Mouse (Mus musculus): ENCODE data around the gene Ctdspl. TPM values are rescaled to one million over a fixed set of nuclear protein-coding genes. Genes with fewer than 3 reads are reported as not detected.

Ctdspl gene
- polyA plus RNA-seq (2015; fragmentation: Nextera tagmentation; extraction: Ambion mirVana) = 7.1 and 8.9 TPM in 2 replicates

- Histone ChIP-seq H3K9me3 (replicated peaks) (no peaks in the 10 kb centered on the region), H3K4me3 (peak within 1 kb of the TSS; percentile 65), H3K4me1 (replicated peaks) (peaks cover 26% of the 10 kb centered on the region), H3K9ac (peak within 1 kb of the TSS; percentile 76), H3K27me3 (no peaks in the 10 kb centered on the region), H3K36me3 (no peaks in the 10 kb centered on the region), H3K4me2 (peak within 1 kb of the TSS; percentile 99), H3K27ac (peak within 1 kb of the TSS; percentile 90)
- peak; percentile 51 for ATAC-seq (replicated peaks; ENCODE audit: insufficient number of reproducible peaks, insufficient read depth, low FRiP score, low read depth)
- WGBS = under 1% methylated on average over 55 of the region's 73 CpGs
Observed at GRCm38 (mm10) chr9:118926111-118926650, at the start of gene Ctdspl. TSS of gene Ctdspl (plus strand) at chr9:118926453.

DNA sequence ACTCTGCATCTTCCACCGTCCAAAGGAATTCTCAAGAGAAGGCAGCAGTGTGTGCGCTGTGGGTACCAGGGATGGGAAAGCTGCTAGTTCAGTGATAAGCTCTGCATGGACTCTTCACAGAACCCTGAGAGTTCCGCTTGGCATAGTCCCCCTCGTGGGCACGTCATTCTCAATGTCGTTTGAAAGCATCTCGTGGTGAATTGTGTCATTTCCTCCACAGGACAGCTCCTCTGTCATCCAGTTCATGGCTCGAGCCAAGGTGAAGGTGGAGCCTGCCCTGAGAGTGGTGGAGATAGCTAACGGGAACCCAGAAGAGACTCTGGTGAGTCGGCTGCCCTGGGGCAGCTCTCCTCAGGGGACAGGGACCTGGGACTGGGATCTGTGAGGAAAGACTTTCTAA is 49.4 kb upstream of the Ctdspl start:
- Histone ChIP-seq H3K9me3 (replicated peaks) (no peaks in the 10 kb centered on the region), H3K36me3 (peaks cover 8% of the 10 kb centered on the region; the same call in 1 of the 2 replicates), H3K27ac (peak overlapping the region; percentile 29), H3K4me2 (no peak overlapping the region), H3K27me3 (no peaks in the 10 kb centered on the region), H3K4me3 (no peak overlapping the region), H3K9ac (no peak overlapping the region; the same call in 1 of the 2 replicates), H3K4me1 (replicated peaks) (peaks cover 18% of the 10 kb centered on the region)
- no peak for ATAC-seq (replicated peaks; ENCODE audit: insufficient number of reproducible peaks, insufficient read depth, low FRiP score, low read depth)
- 45% methylated on average over 10 of the region's 10 CpGs for WGBS

- H3K9me3 ChIP-seq (replicated peaks) = no peaks in the 10 kb centered on the region
- H3K4me2 ChIP-seq = no peak overlapping the region
- peak overlapping the region; percentile 33 for H3K27ac ChIP-seq
- H3K36me3 ChIP-seq = peaks cover 4% of the 10 kb centered on the region; the same call in 1 of the 2 replicates
- peaks cover 19% of the 10 kb centered on the region for H3K4me1 ChIP-seq (replicated peaks)
- no peak for ATAC-seq (replicated peaks; ENCODE audit: insufficient number of reproducible peaks, insufficient read depth, low FRiP score, low read depth)
- H3K27me3 ChIP-seq = no peaks in the 10 kb centered on the region
- H3K9ac ChIP-seq = no peak overlapping the region; the same call in 1 of the 2 replicates
- H3K4me3 ChIP-seq = no peak overlapping the region
- 45% methylated on average over 7 of the region's 7 CpGs for WGBS
Observed at GRCm38 (mm10) chr9:118877365-118878008, 48.8 kb upstream of the Ctdspl start.

GRCm38 (mm10) chr9:118878596-118878995 is 47.7 kb upstream of the Ctdspl start:
- ATAC-seq (replicated peaks; ENCODE audit: insufficient number of reproducible peaks, insufficient read depth, low FRiP score, low read depth) = no peak
- no peak overlapping the region for H3K4me3 ChIP-seq
- H3K27ac ChIP-seq = no peak overlapping the region
- H3K9me3 ChIP-seq (replicated peaks) = no peaks in the 10 kb centered on the region
- peaks cover 19% of the 10 kb centered on the region for H3K4me1 ChIP-seq (replicated peaks)
- H3K36me3 ChIP-seq = peaks cover 3% of the 10 kb centered on the region; the same call in 1 of the 2 replicates
- 86% methylated on average over 11 of the region's 11 CpGs for WGBS
- H3K27me3 ChIP-seq = no peaks in the 10 kb centered on the region
- H3K9ac ChIP-seq = no peak overlapping the region
- no peak overlapping the region for H3K4me2 ChIP-seq

DNA sequence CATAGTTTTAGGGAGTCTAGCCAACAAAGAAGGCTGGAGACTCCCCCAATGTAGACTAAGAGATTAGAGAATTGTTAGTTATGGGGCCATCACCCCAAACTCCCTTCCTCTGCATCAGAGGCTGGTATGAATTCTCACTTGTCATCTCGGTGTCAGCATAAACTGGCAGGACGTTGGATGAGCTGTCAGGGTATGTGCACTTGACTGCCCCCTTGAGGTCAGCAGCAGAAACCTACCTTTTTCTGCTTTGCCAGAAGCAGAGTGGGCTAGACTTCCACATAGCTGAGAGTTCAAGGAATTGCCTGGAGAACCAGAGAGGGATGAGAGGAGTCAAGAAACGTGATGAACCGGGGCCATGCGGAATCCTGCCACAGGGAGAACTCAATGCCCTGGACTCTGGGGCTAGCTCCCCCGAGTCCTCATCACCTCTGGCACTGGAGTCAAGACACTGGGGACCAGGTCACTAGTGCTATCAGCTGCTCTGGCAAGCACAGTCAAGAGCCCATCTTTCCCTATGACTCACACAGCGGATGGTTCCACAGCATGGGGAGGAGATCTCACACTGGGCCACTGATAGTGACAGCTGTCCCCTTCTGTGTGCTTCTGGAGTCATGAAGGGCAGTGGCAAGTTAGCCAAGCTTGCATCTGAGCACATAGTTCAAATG is 44.8 kb upstream of the Ctdspl start:
- Histone ChIP-seq H3K9me3 (replicated peaks) (no peaks in the 10 kb centered on the region), H3K4me3 (no peak overlapping the region), H3K4me1 (replicated peaks) (peaks cover 19% of the 10 kb centered on the region), H3K4me2 (no peak overlapping the region), H3K36me3 (0 out of 2 replicates have a peak, but pooled peaks cover 3% of the 10 kb centered on the region), H3K27me3 (no peaks in the 10 kb centered on the region), H3K27ac (no peak overlapping the region), H3K9ac (no peak overlapping the region)
- no peak for ATAC-seq (replicated peaks; ENCODE audit: insufficient number of reproducible peaks, insufficient read depth, low FRiP score, low read depth)
- WGBS = 71% methylated on average over 7 of the region's 7 CpGs

GRCm38 (mm10) chr9:118881946-118882284 is 44.3 kb upstream of the Ctdspl start:
- Histone ChIP-seq H3K36me3 (0 out of 2 replicates have a peak, but pooled peaks cover 3% of the 10 kb centered on the region), H3K9ac (no peak overlapping the region), H3K4me2 (no peak overlapping the region), H3K4me1 (replicated peaks) (peaks cover 17% of the 10 kb centered on the region), H3K9me3 (replicated peaks) (no peaks in the 10 kb centered on the region), H3K27ac (no peak overlapping the region), H3K27me3 (no peaks in the 10 kb centered on the region), H3K4me3 (no peak overlapping the region)
- 74% methylated on average over 6 of the region's 6 CpGs for WGBS
- ATAC-seq (replicated peaks; ENCODE audit: insufficient number of reproducible peaks, insufficient read depth, low FRiP score, low read depth) = no peak

DNA sequence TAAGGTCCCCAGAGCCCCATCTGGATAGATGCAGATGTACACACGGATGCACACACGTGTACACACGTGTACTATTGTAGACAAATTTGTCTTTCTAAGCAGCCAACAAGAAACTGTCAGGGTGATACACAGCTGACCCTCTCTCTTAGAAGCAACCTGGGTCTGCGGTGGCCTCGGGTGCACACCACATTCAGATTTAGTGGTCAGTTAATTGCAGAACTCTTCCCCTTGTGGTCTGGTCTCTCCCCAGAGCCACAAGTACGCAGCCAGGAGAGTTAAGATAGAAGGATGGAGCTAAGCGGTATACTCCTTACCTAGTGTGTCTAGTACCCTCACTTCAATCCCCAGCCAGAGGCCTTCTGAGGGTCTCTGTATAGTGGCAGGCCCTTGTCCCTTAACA is 43.1 kb upstream of the Ctdspl start:
- Histone ChIP-seq H3K4me3 (no peak overlapping the region), H3K27ac (no peak overlapping the region), H3K9ac (no peak overlapping the region), H3K4me1 (replicated peaks) (0 out of 2 replicates have a peak, but pooled peaks cover 6% of the 10 kb centered on the region), H3K9me3 (replicated peaks) (no peaks in the 10 kb centered on the region), H3K4me2 (no peak overlapping the region), H3K36me3 (0 out of 2 replicates have a peak, but pooled peaks cover 3% of the 10 kb centered on the region), H3K27me3 (no peaks in the 10 kb centered on the region)
- 86% methylated on average over 7 of the region's 7 CpGs for WGBS
- no peak for ATAC-seq (replicated peaks; ENCODE audit: insufficient number of reproducible peaks, insufficient read depth, low FRiP score, low read depth)

DNA sequence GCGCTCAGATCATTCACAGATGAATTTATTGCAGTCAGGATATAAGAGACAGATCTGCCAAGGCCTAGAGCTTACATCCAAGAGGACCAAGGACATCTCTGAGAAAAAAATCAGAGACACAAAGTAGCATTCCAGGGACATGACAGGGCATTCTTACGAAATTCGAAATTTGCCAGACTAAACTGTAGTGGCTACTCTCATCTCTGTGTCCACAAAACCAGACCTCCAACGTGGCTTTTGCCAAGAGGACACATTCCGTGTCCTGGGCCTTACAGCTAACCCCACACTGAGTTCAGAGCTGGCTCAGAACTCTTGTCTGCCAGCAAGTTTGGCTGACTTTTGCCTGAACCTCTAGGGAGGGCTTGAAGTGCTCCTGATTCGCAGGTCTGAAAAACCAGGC is 40.5 kb upstream of the Ctdspl start:
- WGBS = 63% methylated on average over 6 of the region's 6 CpGs
- peaks cover 8% of the 10 kb centered on the region for H3K4me1 ChIP-seq (replicated peaks)
- H3K27me3 ChIP-seq = no peaks in the 10 kb centered on the region
- ATAC-seq (replicated peaks; ENCODE audit: insufficient number of reproducible peaks, insufficient read depth, low FRiP score, low read depth) = no peak
- no peaks in the 10 kb centered on the region for H3K9me3 ChIP-seq (replicated peaks)
- 0 out of 2 replicates have a peak, but pooled peaks cover 3% of the 10 kb centered on the region for H3K36me3 ChIP-seq
- no peak overlapping the region for H3K27ac ChIP-seq
- H3K4me2 ChIP-seq = no peak overlapping the region
- H3K4me3 ChIP-seq = no peak overlapping the region
- no peak overlapping the region for H3K9ac ChIP-seq

DNA sequence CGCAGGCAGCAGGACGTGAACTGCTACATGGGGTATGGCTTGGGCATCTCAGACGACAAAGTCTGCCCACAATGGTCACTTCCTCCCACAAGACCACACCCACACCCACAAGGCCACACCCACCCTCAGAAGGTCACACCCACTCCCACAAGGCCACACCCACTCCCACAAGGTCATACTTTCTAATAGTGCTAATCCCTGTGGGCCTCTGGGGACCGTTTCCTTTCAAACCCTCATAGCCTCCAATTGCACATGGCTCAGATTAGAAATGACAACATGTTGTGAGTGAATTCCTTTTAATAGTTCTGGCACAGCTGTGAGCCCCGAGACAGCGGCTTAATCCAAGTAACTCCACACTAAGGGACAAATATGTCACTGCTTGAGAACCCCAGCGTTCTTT is 39.1 kb upstream of the Ctdspl start:
- Histone ChIP-seq H3K4me2 (no peak overlapping the region), H3K9me3 (replicated peaks) (no peaks in the 10 kb centered on the region), H3K36me3 (0 out of 2 replicates have a peak, but pooled peaks cover 3% of the 10 kb centered on the region), H3K9ac (no peak overlapping the region), H3K27ac (no peak overlapping the region), H3K4me1 (replicated peaks) (peaks cover 12% of the 10 kb centered on the region), H3K4me3 (no peak overlapping the region), H3K27me3 (no peaks in the 10 kb centered on the region)
- WGBS = 74% methylated on average over 7 of the region's 7 CpGs
- 0 out of 2 replicates have a peak, but pooled peaks have one; percentile 27 for ATAC-seq (replicated peaks; ENCODE audit: insufficient number of reproducible peaks, insufficient read depth, low FRiP score, low read depth)

DNA sequence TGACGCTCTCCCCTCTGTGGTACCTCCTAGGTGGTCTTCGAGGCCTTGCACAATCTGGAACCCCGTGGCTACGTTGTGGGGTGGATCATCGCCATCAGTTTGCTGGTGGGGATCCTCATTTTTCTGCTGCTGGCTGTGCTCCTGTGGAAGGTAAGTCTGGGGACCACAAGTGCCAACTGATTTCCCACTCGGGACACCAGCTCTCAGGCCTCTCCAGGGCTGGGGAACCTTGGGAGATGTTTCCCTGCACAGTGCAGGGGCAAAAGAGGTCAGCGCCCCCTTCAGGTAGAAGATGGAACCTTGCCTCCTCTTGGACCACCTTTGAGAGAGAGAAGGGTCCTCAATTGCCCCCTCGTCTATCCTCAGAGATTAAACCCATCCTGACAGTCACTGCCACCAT is 38.5 kb upstream of the Ctdspl start:
- 0 out of 2 replicates have a peak, but pooled peaks cover 3% of the 10 kb centered on the region for H3K36me3 ChIP-seq
- H3K27ac ChIP-seq = no peak overlapping the region
- no peak overlapping the region for H3K4me3 ChIP-seq
- H3K9ac ChIP-seq = no peak overlapping the region
- WGBS = 90% methylated on average over 8 of the region's 8 CpGs
- no peak overlapping the region for H3K4me2 ChIP-seq
- no peaks in the 10 kb centered on the region for H3K27me3 ChIP-seq
- H3K4me1 ChIP-seq (replicated peaks) = peaks cover 12% of the 10 kb centered on the region
- ATAC-seq (replicated peaks; ENCODE audit: insufficient number of reproducible peaks, insufficient read depth, low FRiP score, low read depth) = no peak
- no peaks in the 10 kb centered on the region for H3K9me3 ChIP-seq (replicated peaks)

DNA sequence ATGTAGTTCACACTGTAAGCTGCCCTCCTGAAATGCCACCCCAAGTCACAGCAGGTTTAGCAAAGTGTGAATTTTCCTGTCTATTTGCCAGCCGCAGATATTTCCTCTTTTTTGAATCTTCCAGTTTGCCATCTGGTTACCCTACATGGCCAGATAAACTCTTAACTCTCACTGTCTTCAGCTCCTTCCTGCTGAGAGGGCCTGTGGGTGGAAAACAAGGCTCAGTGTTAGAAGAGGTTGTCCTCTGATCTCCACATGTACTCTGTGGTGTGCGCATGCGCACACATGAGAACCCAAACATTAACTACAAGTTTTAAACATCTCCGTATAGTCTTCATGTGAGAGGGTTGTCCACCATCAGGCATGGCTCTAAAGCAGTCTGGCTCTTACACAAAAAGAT is 36.1 kb upstream of the Ctdspl start:
- no peak overlapping the region for H3K27ac ChIP-seq
- no peak overlapping the region for H3K4me3 ChIP-seq
- no peak overlapping the region for H3K4me2 ChIP-seq
- H3K9ac ChIP-seq = no peak overlapping the region
- no peaks in the 10 kb centered on the region for H3K27me3 ChIP-seq
- H3K9me3 ChIP-seq (replicated peaks) = no peaks in the 10 kb centered on the region
- no peaks in the 10 kb centered on the region for H3K36me3 ChIP-seq
- WGBS = 77% methylated on average over 4 of the region's 4 CpGs
- ATAC-seq (replicated peaks; ENCODE audit: insufficient number of reproducible peaks, insufficient read depth, low FRiP score, low read depth) = no peak
- peaks cover 12% of the 10 kb centered on the region for H3K4me1 ChIP-seq (replicated peaks)

Measured in heart, embryonic 15.5 days (tissue).